Mouse (Mus musculus) central nervous system, embryonic 14 days (tissue): ENCODE results near the gene Clcnkb. TPM values are rescaled to one million over a fixed set of nuclear protein-coding genes. Genes with fewer than 3 reads are reported as not detected.

Experiments
- polyA plus RNA-seq: library from polyadenylated mRNA; depleted of rRNA; stranded (reverse); fragments of >200 nt; gene quantifications from 2 replicates; pipeline ENCODE4 v1.2.3, GENCODE M21; 2012; rRNA removed

Gene Clcnkb
- 0.02 and 0.23 TPM in 2 replicates for polyA plus RNA-seq

DNA sequence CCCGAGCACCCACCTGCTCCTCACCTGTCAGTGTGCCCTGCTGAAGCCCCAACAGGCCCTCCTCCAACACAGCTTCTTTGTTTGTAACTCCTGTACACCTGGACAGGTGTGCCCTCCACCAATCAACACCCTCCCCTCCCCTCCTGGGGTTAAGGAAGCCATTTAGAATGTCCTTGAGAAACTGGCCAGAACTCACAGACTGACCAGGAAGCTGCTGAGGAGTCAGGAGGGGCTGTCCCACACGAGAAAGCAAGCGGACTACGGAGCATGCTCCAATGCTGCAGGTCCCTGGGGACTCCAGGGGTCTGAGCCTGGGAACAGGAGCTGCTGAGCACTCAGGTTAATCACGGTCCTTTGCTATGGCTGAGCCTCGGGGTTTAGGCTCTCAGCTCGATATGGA lies at the start of gene Clcnkb:
Gene Clcnkb (minus strand): TSS at position 91 of the 400 bp plus-strand sequence.

GRCm38 (mm10) chr4:141444451-141445327 lies 28.9 kb upstream of the Clcnkb start, which contains the start of gene Zbtb17:
TSS of gene Zbtb17 (plus strand) at chr4:141444654.

DNA sequence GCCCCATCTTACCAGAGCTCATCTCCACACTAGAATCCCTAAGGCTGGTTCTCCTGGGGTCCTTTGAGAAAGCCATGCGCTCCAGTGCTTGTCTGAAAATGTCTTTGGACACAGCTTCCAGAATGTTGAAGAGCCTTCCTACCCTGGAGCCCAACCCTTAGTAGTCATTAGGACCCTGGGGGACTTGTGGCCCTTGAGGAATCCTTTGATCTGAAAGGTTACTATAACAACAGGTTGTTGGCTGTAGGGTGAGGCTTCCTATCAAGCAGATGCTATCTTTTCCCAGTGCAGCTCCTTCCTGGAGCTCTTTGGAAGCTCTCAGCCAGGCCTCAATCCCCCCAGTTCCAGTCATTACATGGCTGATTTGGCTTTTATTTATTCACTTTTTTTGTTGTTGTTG lies 20.2 kb upstream of the Clcnkb start, which contains the start of gene Srarp:
Gene Srarp (minus strand): TSS at position 132 of the 400 bp plus-strand sequence.

DNA sequence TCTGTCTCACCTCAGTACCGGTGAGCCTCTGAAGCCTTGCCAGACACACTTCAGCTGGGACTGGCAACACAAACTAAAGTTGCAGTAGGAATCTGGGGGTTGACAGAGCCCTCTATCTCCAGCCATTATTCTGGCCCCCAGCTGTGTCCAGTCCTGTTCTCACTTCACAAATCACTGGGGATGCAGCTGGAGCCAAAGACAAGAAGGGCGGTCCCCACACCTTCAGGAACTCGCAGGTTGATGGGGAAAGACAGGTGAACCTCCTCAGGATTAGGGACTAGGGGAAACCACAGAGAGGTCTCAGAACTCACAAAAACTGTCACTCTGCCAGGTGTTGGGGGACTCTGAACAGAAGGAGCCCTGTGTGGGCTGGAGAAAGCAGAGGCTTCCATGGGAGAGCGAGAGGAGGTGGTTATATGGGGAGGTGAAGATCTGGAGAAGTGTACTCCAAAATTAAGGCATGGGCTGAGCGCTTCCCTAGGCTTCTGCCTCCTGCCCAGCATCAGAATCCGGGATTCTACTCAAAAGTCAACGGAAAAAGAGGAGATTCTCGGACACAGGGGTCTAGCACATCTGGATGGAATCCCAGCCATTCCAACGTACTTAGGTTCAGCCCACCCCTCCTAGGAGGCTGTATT lies 4.5 kb upstream of the Clcnkb start, which contains the start of gene Hspb7:
Gene Hspb7 (plus strand): TSS at position 588 of the 638 bp plus-strand sequence.

DNA sequence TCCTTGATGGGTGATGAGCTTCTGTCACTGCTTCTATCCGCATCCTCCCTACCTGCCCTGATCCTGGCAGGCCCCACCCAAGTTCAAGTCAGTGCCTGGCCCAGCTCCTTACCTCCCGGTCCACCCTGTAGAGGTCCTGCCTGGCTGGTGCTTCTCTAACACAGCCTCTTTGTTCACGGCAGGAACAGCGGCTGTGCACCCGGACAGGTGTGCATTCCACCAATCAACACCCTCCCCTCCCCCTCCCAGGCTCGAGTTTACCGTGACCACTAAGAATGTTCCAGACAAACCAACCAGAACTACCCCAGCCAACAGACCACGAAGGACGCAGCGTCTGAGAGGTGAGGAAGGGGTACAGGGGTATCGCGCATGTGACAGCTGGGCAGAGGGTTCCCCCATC lies 17.3 kb downstream of the Clcnkb start, which contains the start of gene Clcnka:
Gene Clcnka (minus strand): TSS at position 180 of the 400 bp plus-strand sequence.

GRCm38 (mm10) chr4:141367997-141368791 lies 47.6 kb downstream of the Clcnkb start, which contains the start of gene Fam131c:
TSS of gene Fam131c (plus strand) at chr4:141368220.

Other genes with a start within 250 kb of the Clcnkb start
- 4.8 and 5.1 TPM in 2 replicates for gene Rsg1, start 202.1 kb downstream of the Clcnkb start, polyA plus RNA-seq
- gene Arhgef19, start 176.5 kb downstream of the Clcnkb start, polyA plus RNA-seq = 1.8 and 5.9 TPM in 2 replicates
- 4.2 and 5.9 TPM in 2 replicates for gene Epha2, start 114.8 kb downstream of the Clcnkb start, polyA plus RNA-seq
- gene Fam131c, start 47.8 kb downstream of the Clcnkb start, polyA plus RNA-seq = 14.2 and 15.6 TPM in 2 replicates
- gene Clcnka, start 17.3 kb downstream of the Clcnkb start, polyA plus RNA-seq = 0.05 and 0.39 TPM in 2 replicates
- gene Hspb7, start 4.8 kb upstream of the Clcnkb start, polyA plus RNA-seq = 0.07 and 0.61 TPM in 2 replicates
- 0.35 and 0.53 TPM in 2 replicates for gene Srarp, start 20.1 kb upstream of the Clcnkb start, polyA plus RNA-seq
- 65.4 and 70.0 TPM in 2 replicates for gene Zbtb17, start 28.6 kb upstream of the Clcnkb start, polyA plus RNA-seq
- gene Spen, start 122.6 kb upstream of the Clcnkb start, polyA plus RNA-seq = 17.6 and 19.3 TPM in 2 replicates
- 37.4 and 53.4 TPM in 2 replicates for gene Fblim1, start 190.1 kb upstream of the Clcnkb start, polyA plus RNA-seq
- 0.27 and 0.28 TPM in 2 replicates for gene Tmem82, start 202.6 kb upstream of the Clcnkb start, polyA plus RNA-seq
- gene Slc25a34, start 207.8 kb upstream of the Clcnkb start, polyA plus RNA-seq = 0.34 and 0.36 TPM in 2 replicates
- 43.2 and 46.7 TPM in 2 replicates for gene Plekhm2, start 248.9 kb upstream of the Clcnkb start, polyA plus RNA-seq